Mouse (Mus musculus): ENCODE measurements around the gene Map3k6. TPM values are rescaled to one million over a fixed set of nuclear protein-coding genes. Genes with fewer than 3 reads are reported as not detected.
A peak's percentile ranks its signal among the peaks of the same experiment; 100 is the strongest.

The Map3k6 gene
- polyA plus RNA-seq, 1 experiment: 4.6 TPM

DNA sequence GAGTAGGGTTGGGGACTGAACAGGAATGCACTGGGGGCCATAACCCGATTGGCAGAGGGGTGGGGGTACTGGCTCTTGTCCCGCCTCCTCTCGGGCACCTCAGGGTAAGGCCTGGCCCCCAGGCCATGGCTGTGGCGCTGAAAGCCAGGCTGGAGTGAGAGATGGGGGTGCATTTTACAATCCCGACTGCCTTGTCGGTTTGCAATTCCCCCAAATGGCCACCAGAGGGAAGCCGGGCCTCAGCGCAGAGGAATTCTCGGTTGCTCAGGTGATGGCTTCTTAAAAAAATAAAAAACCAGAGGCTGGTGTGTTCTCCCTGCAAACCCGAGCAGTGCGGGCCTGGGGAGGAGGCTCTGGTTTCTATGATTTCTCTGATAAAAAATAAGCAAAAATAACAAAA is 31.3 kb upstream of the Map3k6 start:
- no peaks in the 10 kb centered on the region for H3K36me3 ChIP-seq (ENCODE audit: control insufficient read depth, insufficient read depth)
- no peaks in the 10 kb centered on the region for H3K79me2 ChIP-seq (ENCODE audit: control insufficient read depth, insufficient read depth)
- no peak overlapping the region for H3K4me2 ChIP-seq (ENCODE audit: low read depth)
- no peak overlapping the region for H3ac ChIP-seq (ENCODE audit: control insufficient read depth, insufficient read length)
- no peak overlapping the region for H3K4me3 ChIP-seq
- no peaks in the 10 kb centered on the region for H3K27me3 ChIP-seq (ENCODE audit: control insufficient read depth, insufficient read depth, insufficient read length)
- TF ChIP-seq E2F4 (IDR thresholded peaks at IDR 0.05; ENCODE audit: insufficient read depth) (no peak), USF1 (IDR thresholded peaks at IDR 0.05; ENCODE audit: low read depth) (no peak), TCF12 (IDR thresholded peaks at IDR 0.05; ENCODE audit: insufficient read depth, poor library complexity, severe bottlenecking) (no peak), MYOD1 (IDR thresholded peaks at IDR 0.05; ENCODE audit: control insufficient read depth in 1 of 3, insufficient read length in 2 of 3, low read depth in 2 of 3) (no peak), MAX (IDR thresholded peaks at IDR 0.05; ENCODE audit: low read depth) (no peak), CEBPB (IDR thresholded peaks at IDR 0.05; ENCODE audit: insufficient read depth, poor library complexity, severe bottlenecking) (no peak), POLR2A (IDR thresholded peaks at IDR 0.05; ENCODE audit: insufficient read length, low read depth) (no peak), MYOG (IDR thresholded peaks at IDR 0.05; ENCODE audit: control insufficient read depth in 1 of 3, insufficient read depth in 1 of 3, insufficient read length in 2 of 3, low read depth in 2 of 3) (no peak), TCF3 (IDR thresholded peaks at IDR 0.05; ENCODE audit: insufficient read length, low read depth) (no peak), SRF (IDR thresholded peaks at IDR 0.05; ENCODE audit: control insufficient read depth, insufficient read length, low read depth) (no peak), POLR2AphosphoS2 (IDR thresholded peaks at IDR 0.05; ENCODE audit: insufficient read length, low read depth) (no peak), REST (IDR thresholded peaks at IDR 0.05; ENCODE audit: insufficient read depth, insufficient read length) (no peak)

DNA sequence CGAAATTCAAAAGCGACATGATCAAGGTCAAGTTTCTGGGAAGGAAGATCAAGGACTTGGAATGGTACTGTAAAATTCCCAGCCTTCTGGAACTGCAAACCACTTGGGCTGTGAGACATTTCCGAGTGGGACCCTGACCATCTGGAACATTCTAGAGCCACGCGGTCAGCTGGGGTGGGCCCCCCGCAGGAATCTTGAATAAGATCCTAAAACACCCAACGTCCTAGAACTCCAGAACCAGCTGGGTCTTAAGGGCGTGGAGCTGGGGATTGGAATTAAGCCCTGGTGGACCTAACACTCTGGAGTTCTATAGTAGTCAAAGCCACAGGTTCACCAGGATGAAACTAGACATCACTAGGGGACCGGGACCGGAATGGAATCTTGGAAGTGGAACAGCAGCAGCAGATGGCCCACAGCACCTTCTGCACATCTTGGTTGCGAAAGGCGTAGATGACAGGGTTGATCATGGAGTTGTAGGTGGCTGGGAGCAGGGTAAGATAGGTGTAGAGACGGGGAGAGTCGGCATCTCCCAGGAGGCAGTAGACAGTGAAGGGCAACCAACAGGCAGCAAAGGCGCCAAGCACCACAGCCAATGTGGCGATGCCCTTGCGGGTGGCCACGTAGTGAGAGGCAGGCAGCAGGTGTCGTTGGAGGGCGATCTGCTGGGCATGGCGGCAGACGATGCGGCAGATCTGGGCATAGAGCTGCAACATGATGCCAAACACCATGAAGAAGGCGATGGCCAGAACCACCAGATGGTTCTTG is 30.4 kb upstream of the Map3k6 start:
- H3ac ChIP-seq (ENCODE audit: control insufficient read depth, insufficient read length): no peak overlapping the region
- no peaks in the 10 kb centered on the region for H3K36me3 ChIP-seq (ENCODE audit: control insufficient read depth, insufficient read depth)
- H3K79me2 ChIP-seq (ENCODE audit: control insufficient read depth, insufficient read depth): no peaks in the 10 kb centered on the region
- TF ChIP-seq MYOD1 (IDR thresholded peaks at IDR 0.05; ENCODE audit: control insufficient read depth in 1 of 3, insufficient read length in 2 of 3, low read depth in 2 of 3) (peak in 1 of 3 experiments; percentile 30), E2F4 (IDR thresholded peaks at IDR 0.05; ENCODE audit: insufficient read depth) (no peak)
- no peak overlapping the region for H3K4me3 ChIP-seq
- H3K27me3 ChIP-seq (ENCODE audit: control insufficient read depth, insufficient read depth, insufficient read length): no peaks in the 10 kb centered on the region
- H3K4me2 ChIP-seq (ENCODE audit: low read depth): no peak overlapping the region

DNA sequence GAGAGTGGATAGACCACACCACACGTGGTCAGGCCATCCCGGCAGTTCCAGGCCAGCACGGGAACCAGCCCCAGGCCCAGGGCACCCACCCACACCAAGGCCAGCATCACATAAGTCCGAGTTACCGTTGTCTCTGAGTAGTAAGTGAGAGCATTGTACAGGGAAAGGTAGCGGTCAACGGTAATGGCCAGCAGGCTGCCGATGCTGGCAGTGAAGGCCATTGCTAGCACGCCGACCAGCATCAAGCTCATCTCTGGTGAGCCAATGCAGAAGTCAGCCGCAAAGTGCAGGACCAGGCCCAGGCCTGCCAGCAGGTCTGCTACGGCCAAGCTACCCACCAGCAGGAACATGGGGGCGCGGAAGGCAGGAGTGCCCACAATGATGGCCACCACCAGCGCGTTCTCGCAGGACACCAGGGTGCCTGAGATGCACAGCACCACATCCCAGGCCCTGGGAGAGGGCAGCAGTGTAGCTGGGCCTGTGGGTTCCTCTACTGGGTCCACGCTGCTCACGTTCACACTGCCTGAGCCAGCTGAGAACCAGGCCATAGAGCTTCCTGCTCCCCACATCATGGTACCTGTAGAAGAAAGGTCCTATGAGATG is 29.7 kb upstream of the Map3k6 start:
- no peak for TF ChIP-seq POLR2AphosphoS2 (IDR thresholded peaks at IDR 0.05; ENCODE audit: insufficient read length, low read depth)
- no peak for TF ChIP-seq CEBPB (IDR thresholded peaks at IDR 0.05; ENCODE audit: insufficient read depth, poor library complexity, severe bottlenecking)
- TF ChIP-seq MAX (IDR thresholded peaks at IDR 0.05; ENCODE audit: low read depth): no peak
- TF ChIP-seq REST (IDR thresholded peaks at IDR 0.05; ENCODE audit: insufficient read depth, insufficient read length): no peak
- TF ChIP-seq SRF (IDR thresholded peaks at IDR 0.05; ENCODE audit: control insufficient read depth, insufficient read length, low read depth): no peak
- no peak for TF ChIP-seq E2F4 (IDR thresholded peaks at IDR 0.05; ENCODE audit: insufficient read depth)
- TF ChIP-seq MYOD1 (IDR thresholded peaks at IDR 0.05; ENCODE audit: control insufficient read depth in 1 of 3, insufficient read length in 2 of 3, low read depth in 2 of 3): no peak
- no peak for TF ChIP-seq POLR2A (IDR thresholded peaks at IDR 0.05; ENCODE audit: insufficient read length, low read depth)
- H3K4me2 ChIP-seq (ENCODE audit: low read depth): no peak overlapping the region
- no peaks in the 10 kb centered on the region for H3K79me2 ChIP-seq (ENCODE audit: control insufficient read depth, insufficient read depth)
- H3K4me3 ChIP-seq: no peak overlapping the region
- no peak overlapping the region for H3ac ChIP-seq (ENCODE audit: control insufficient read depth, insufficient read length)
- no peaks in the 10 kb centered on the region for H3K27me3 ChIP-seq (ENCODE audit: control insufficient read depth, insufficient read depth, insufficient read length)
- H3K36me3 ChIP-seq (ENCODE audit: control insufficient read depth, insufficient read depth): no peaks in the 10 kb centered on the region

DNA sequence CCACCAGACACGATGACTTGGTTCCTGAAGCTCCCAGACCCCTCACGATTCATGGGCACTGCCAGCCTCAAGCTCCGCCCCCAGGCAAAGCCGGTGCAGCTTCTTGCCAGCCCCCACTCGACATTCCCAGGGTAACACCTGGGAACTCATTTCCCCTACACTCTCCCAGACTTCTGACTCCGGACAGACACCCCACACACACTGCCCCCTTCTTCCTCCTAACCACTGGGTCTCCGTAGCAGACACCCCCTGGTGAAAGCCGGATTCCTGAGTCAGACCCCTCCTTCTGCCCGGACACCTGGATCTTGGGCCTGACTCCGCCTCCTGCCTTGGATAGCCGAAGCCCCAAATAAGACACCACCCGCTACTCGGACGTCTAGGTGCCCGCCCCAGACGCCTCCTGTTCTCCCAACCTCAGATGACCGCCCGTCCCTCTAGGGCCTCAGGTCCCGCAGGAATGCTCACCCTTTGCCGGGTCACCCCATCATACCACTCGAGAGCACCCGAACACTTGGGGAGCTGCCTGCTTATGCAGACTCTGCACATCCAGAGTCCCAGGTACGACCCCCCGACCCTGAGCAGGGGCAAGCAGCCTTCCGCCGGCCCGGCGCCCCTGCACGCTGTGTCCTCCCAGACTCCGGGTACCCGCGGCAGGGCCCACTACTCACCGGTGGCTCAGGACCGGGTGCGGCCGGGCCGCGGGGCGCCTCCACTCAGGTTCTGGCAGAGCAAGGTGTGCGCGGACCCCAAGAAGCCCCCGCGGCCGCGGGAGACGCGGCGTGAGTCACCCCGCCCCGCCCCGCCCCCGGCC is 28.7 kb upstream of the Map3k6 start, which contains the start of the genes Cd164l2 and Gpr3:
Gene Cd164l2, plus strand, starts transcription at position 381 of the 811 bp plus-strand sequence.
Gene Gpr3, minus strand, starts transcription at position 786 of the 811 bp plus-strand sequence.
- H3K36me3 ChIP-seq (ENCODE audit: control insufficient read depth, insufficient read depth): no peaks in the 10 kb centered on the region
- no peaks in the 10 kb centered on the region for H3K27me3 ChIP-seq (ENCODE audit: control insufficient read depth, insufficient read depth, insufficient read length)
- no peaks in the 10 kb centered on the region for H3K79me2 ChIP-seq (ENCODE audit: control insufficient read depth, insufficient read depth)
- peak within 1 kb of the TSS; percentile 92 for H3K4me2 ChIP-seq (ENCODE audit: low read depth)
- peak within 1 kb of the TSS; percentile 18 for H3K4me3 ChIP-seq
- TF ChIP-seq MAX (IDR thresholded peaks at IDR 0.05; ENCODE audit: low read depth) (no peak), CEBPB (IDR thresholded peaks at IDR 0.05; ENCODE audit: insufficient read depth, poor library complexity, severe bottlenecking) (no peak), POLR2AphosphoS2 (IDR thresholded peaks at IDR 0.05; ENCODE audit: insufficient read length, low read depth) (no peak), MYOD1 (IDR thresholded peaks at IDR 0.05; ENCODE audit: control insufficient read depth in 1 of 3, insufficient read length in 2 of 3, low read depth in 2 of 3) (no peak), SRF (IDR thresholded peaks at IDR 0.05; ENCODE audit: control insufficient read depth, insufficient read length, low read depth) (no peak), USF1 (IDR thresholded peaks at IDR 0.05; ENCODE audit: low read depth) (no peak), REST (IDR thresholded peaks at IDR 0.05; ENCODE audit: insufficient read depth, insufficient read length) (no peak), TCF12 (IDR thresholded peaks at IDR 0.05; ENCODE audit: insufficient read depth, poor library complexity, severe bottlenecking) (no peak), MYOG (IDR thresholded peaks at IDR 0.05; ENCODE audit: control insufficient read depth in 1 of 3, insufficient read depth in 1 of 3, insufficient read length in 2 of 3, low read depth in 2 of 3) (no peak), POLR2A (IDR thresholded peaks at IDR 0.05; ENCODE audit: insufficient read length, low read depth) (no peak)
- H3ac ChIP-seq (ENCODE audit: control insufficient read depth, insufficient read length): peak within 1 kb of the TSS; percentile 24
